Mouse (Mus musculus) adrenal gland, postnatal 36 days (tissue): ENCODE results near the gene Dcst2. TPM values are rescaled to one million over a fixed set of nuclear protein-coding genes. Genes with fewer than 3 reads are reported as not detected.

Experiments used
- DNase-seq, 2 experiments: peaks; one replicate each; pipeline ENCODE4 v3.0.0; 2021; ENCODE audit warnings: mixed read lengths in 1 of 2
- total RNA-seq, 2 experiments: library from RNA; stranded (reverse); gene quantifications; 2 replicates each; pipeline ENCODE4 v1.2.3; 2021

The Dcst2 gene
- total RNA-seq, 2 experiments from 2014 or later, result 0.20 to 0.56 TPM

DNA sequence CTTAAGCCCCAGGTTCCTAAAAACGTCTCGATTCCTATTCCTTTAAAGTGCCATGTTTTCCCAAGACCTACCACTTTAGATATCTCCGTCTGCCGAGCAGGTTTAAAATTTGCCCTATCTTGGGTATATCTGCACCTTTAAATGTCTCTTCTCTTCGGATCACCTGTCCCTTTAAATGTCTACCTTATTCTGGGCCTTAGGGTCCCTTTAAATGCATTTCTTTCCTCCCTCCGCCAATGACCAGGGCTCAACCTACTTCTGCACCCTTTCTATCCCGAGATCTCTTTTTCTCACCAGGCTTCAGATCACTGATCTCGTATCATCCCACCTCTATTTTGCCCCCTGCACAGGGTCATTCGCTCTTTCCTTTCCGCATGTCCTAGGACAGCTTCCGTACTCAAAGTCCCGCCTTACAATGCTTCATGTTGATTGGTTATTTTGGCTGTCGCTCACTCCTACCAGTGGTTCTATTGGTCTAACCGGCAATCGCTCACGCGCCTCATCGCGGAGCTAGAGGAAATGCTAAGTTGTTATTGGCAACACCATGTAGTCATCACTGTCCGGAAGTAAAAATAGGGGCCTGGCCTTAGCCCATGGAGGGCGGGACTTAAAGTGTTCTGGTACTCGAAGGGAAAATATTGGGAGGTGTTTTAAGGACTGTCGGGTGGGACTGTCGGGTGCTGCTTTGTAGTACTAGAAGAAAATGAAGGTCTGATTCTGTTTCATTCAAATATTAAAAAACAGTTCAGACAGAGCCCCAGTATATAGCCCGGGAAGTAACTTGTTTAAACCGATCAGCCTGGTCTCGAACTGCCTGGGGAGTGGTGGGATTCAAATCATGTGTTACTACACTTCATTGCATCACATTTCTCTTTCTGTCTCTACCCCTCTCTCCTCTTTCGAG lies 50.0 kb downstream of the Dcst2 start, which contains the start of gene Flad1:
TSS of gene Flad1 (minus strand) at position 381 of the 904 bp plus-strand sequence.
- DNase-seq, result peak; percentile 91 to 94

DNA sequence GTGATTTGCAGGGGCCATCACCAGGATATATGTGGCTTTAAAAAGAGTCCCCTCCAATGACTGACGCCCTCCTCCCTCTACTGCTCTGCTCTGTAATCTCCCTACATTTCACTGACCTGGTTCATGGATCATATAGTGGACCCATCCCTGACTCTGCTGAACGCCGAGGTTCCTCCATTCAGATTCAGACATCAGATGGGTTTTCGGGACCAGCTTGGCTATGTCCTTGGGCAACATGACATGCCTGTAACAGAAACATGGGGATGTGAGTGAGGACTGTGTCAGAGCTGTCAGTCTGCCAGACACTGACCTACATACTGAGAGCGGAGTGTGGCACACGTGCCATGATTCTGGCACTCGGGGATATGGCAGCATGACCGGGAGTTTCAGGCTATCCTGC lies 54.4 kb downstream of the Dcst2 start:
- no peak for DNase-seq

- DNase-seq, result no peak
Observed at GRCm38 (mm10) chr3:89417131-89417530, 55.4 kb downstream of the Dcst2 start.

DNA sequence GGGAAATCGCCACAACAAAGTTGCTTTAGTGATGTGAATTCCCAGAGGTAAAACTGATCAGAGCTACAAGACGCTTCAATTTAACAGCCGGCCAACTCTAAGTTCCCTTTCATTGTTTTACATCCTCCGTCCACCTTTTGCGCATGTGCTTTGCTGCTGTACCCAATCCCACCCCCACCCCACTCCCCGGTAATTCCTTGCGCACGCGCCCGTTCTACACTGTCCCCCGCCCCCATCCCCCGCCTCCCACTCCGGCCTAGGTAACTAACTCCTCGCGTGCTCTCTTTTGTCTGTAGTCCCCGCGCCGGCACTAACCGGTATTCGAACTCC lies 56.0 kb downstream of the Dcst2 start:
- no peak for DNase-seq

GRCm38 (mm10) chr3:89418170-89418860 lies 56.5 kb downstream of the Dcst2 start, which contains the start of the genes Cks1b and Shc1:
Gene Cks1b (minus strand): TSS chr3:89418383.
Gene Shc1 (plus strand): TSS chr3:89418443.
- peak; percentile 93 to 94 for DNase-seq

DNA sequence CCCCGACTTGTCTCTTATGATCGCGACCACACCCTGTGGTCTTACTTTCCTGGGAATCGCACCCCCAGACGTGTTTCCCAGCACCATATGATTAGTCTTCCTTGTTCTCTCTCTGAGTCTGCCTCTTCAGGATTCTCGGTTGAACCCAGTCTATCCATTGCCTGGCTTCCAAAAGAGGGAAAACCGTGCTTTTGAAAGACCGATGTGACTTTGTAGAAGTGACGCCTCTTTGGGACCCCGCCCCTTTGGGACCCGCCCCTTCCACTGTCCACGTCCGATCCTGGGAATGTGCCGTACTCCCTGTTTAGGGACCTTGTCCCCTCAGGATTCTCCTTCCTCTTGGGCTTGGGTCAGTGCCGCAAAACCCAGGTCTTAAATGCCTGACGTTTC lies 57.1 kb downstream of the Dcst2 start:
- peak; percentile 87 to 91 for DNase-seq

- peak; percentile 62 to 74 for DNase-seq
Observed at GRCm38 (mm10) chr3:89419571-89419970, 57.8 kb downstream of the Dcst2 start.

DNA sequence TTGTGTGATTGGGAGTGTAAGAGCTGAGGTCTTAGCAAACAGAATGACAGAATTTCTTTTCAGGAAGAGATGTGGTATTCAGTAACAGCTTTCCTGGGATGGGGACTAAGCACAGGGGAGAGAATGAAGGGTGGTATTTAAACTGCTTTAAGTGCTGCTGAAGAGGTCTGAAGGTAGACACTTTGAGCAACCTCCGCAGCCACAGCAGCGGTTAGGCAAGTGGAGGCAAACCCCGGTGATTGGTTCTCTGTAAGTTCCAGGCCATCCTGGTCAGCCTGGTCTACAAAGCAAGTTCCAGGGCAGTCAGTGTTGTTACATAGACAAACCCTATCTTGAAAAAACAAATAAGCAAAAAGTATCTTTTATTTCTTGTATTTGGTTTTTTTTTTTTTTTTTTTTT lies 58.2 kb downstream of the Dcst2 start:
- no peak for DNase-seq

GRCm38 (mm10) chr3:89420421-89420820 lies 58.6 kb downstream of the Dcst2 start:
- no peak for DNase-seq

- DNase-seq, result peak; percentile 86
Observed at GRCm38 (mm10) chr3:89421002-89421774, 59.4 kb downstream of the Dcst2 start.

DNA sequence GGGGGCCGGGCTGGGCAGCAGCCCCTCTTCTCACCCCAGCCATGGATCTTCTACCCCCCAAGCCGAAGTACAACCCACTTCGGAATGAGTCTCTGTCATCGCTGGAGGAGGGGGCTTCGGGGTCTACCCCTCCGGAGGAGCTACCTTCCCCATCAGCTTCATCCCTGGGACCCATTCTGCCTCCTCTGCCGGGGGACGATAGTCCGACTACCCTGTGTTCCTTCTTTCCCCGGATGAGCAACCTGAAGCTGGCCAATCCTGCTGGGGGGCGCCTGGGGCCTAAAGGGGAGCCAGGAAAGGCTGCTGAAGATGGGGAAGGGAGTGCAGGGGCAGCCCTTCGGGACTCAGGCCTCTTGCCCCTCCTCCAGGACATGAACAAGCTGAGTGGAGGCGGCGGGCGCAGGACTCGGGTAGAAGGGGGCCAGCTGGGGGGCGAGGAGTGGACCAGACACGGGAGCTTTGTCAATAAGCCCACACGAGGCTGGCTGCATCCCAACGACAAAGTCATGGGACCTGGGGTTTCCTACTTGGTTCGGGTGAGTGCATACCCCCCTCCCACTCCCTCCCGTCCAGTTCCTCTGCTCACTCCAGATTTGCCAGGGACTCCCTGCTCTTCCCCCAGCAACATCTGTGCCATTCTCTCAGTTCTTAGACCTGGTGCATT lies 60.2 kb downstream of the Dcst2 start:
- DNase-seq, result no peak

GRCm38 (mm10) chr3:89422556-89423205 lies 60.9 kb downstream of the Dcst2 start:
- DNase-seq, result no peak

GRCm38 (mm10) chr3:89424416-89425140 lies 62.8 kb downstream of the Dcst2 start:
- DNase-seq, result no peak

- DNase-seq, result no peak
Observed at GRCm38 (mm10) chr3:89425141-89425525, 63.4 kb downstream of the Dcst2 start.

- DNase-seq, result no peak
Observed at GRCm38 (mm10) chr3:89425876-89426275, 64.1 kb downstream of the Dcst2 start.

Other genes starting within 250 kb of the Dcst2 start
- gene Pklr, start 225.8 kb upstream of the Dcst2 start, total RNA-seq, result not detected
- gene Hcn3, start 201.8 kb upstream of the Dcst2 start, total RNA-seq, result 1 to 10 TPM; 1.9 to 9.7 TPM
- 10 to 100 TPM; 55.2 to 55.7 TPM for gene Clk2, start 197.2 kb upstream of the Dcst2 start, total RNA-seq
- 10 to 100 TPM; 77.5 to 96.1 TPM for gene Scamp3, start 184.5 kb upstream of the Dcst2 start, total RNA-seq
- gene Fam189b, start 178.8 kb upstream of the Dcst2 start, total RNA-seq, result 10 to 100 TPM; 13.5 to 17.1 TPM
- gene Gba, start 159.0 kb upstream of the Dcst2 start, total RNA-seq, result 10 to 100 TPM; 64.2 to 70.6 TPM
- 10 to 100 TPM in 1 of 2 experiments, 1 to 10 TPM in 1; 7.7 to 11.4 TPM for gene Thbs3, start 146.8 kb upstream of the Dcst2 start, total RNA-seq
- 100 to 1,000 TPM; 136 to 165 TPM for gene Mtx1, start 134.9 kb upstream of the Dcst2 start, total RNA-seq
- gene Muc1, start 132.9 kb upstream of the Dcst2 start, total RNA-seq, result under 1 TPM in 1 of 2 experiments, not detected in 1; 0.56 TPM
- 100 to 1,000 TPM; 114 to 139 TPM for gene Krtcap2, start 116.0 kb upstream of the Dcst2 start, total RNA-seq
- gene Trim46, start 115.7 kb upstream of the Dcst2 start, total RNA-seq, result 1 to 10 TPM; 1.3 to 1.6 TPM
- gene Dpm3, start 102.6 kb upstream of the Dcst2 start, total RNA-seq, result 100 to 1,000 TPM; 117 to 130 TPM
- gene Slc50a1, start 91.4 kb upstream of the Dcst2 start, total RNA-seq, result 10 to 100 TPM; 42.0 to 47.7 TPM
- gene Efna1, start 80.8 kb upstream of the Dcst2 start, total RNA-seq, result 10 to 100 TPM in 1 of 2 experiments, 1 to 10 TPM in 1; 9.8 to 12.5 TPM
- under 1 TPM; 0.23 to 0.53 TPM for gene Efna3, start 39.0 kb upstream of the Dcst2 start, total RNA-seq
- gene Efna4, start 23.9 kb upstream of the Dcst2 start, total RNA-seq, result 1 to 10 TPM in 1 of 2 experiments, under 1 TPM in 1; 0.93 to 1.3 TPM
- gene Adam15, start 12.0 kb upstream of the Dcst2 start, total RNA-seq, result 10 to 100 TPM; 45.9 to 79.9 TPM
- gene Dcst1, start 3.3 kb downstream of the Dcst2 start, total RNA-seq, result under 1 TPM in 1 of 2 experiments, not detected in 1; 0.56 TPM
- 10 to 100 TPM; 71.9 to 85.2 TPM for gene Zbtb7b, start 32.8 kb downstream of the Dcst2 start, total RNA-seq
- gene Lenep, start 40.8 kb downstream of the Dcst2 start, total RNA-seq, result 1 to 10 TPM in 1 of 2 experiments, under 1 TPM in 1; 0.40 to 1.3 TPM
- gene Flad1, start 49.9 kb downstream of the Dcst2 start, total RNA-seq, result 10 to 100 TPM; 23.3 to 30.0 TPM
- 10 to 100 TPM; 25.1 to 36.1 TPM for gene Cks1b, start 56.4 kb downstream of the Dcst2 start, total RNA-seq
- 10 to 100 TPM; 89.6 to 93.7 TPM for gene Shc1, start 56.5 kb downstream of the Dcst2 start, total RNA-seq
- gene Pygo2, start 68.2 kb downstream of the Dcst2 start, total RNA-seq, result 10 to 100 TPM; 35.0 to 40.6 TPM
- gene Pbxip1, start 74.7 kb downstream of the Dcst2 start, total RNA-seq, result 10 to 100 TPM; 47.9 to 56.9 TPM
- 10 to 100 TPM; 25.2 to 36.2 TPM for gene Pmvk, start 92.6 kb downstream of the Dcst2 start, total RNA-seq
- 1 to 10 TPM; 3.4 to 3.7 TPM for gene Kcnn3, start 158.2 kb downstream of the Dcst2 start, total RNA-seq